Mouse (Mus musculus): ENCODE measurements around the gene S100a6.

DNA sequence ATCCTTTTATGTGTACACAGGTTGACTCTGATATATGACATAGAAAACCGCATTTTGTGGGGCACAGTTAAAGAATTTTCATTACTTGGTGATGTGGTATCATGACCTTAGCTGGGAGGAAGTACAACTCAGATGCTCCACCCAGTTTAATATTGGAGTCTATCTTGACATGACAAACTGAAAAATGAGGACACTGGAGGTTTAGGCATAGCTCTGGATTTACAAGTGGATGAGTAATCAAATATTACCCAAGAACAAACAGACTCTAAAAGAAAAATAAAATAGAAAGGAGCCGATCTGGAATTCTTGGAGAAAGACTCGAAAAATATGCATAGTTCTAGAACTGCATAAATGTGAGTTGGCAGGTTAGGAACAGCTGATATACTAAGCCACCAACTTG lies 37.4 kb upstream of the S100a6 start:
- TF ChIP-seq FLI1 (IDR thresholded peaks at IDR 0.05; ENCODE audit: low read length): no peak
- TF ChIP-seq GATA1 (IDR thresholded peaks at IDR 0.05; ENCODE audit: borderline replicate concordance, low read length): no peak

Measured in megakaryocyte, embryonic 14.5 days (primary cell).